Mouse (Mus musculus) adrenal gland, postnatal 0 days (tissue): ENCODE measurements around the gene Krt87. TPM values are rescaled to one million over a fixed set of nuclear protein-coding genes. Genes with fewer than 3 reads are reported as not detected.

Experiments
- polyA plus RNA-seq: library from polyadenylated mRNA; unstranded; fragments of >200 nt; fragmentation: Nextera tagmentation; extraction: Ambion mirVana; gene quantifications from 2 replicates; pipeline ENCODE4 v1.2.1, GENCODE M21; 2015

Gene Krt87
- polyA plus RNA-seq = not detected in 2 replicates

GRCm38 (mm10) chr15:101438555-101438954, at the start of gene Krt87:
Gene Krt87 (minus strand): TSS chr15:101438804.

DNA sequence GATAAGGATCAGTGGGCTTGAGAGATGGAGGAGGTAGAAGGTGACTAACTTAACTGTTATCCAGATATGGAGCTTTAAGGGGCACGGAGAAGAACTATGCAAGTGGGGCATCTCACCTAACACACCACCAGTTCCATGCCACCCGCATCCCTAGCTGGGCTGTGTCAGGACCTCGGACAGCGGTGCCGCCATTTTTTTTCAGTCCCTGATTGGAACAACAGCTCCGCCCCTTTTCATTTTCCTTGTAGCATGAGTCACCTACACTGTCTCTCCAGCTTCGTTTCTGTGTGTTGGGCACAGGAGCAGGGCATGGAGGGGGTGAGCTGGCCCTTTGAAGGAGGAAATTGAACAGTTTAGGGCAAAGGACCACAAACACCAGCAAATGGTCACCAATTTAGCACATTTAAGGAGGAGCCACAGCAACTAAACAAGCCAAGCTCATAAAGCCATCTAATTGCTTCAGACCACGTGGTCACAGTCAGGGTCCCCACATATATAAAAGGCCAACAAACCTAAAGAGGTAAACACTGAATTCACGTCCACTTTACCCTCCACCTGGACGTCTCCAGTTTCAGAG, 34.4 kb upstream of the Krt87 start, which contains the start of gene Krt86:
Krt86 (plus strand) TSS at position 527 of the 577 bp plus-strand sequence.

DNA sequence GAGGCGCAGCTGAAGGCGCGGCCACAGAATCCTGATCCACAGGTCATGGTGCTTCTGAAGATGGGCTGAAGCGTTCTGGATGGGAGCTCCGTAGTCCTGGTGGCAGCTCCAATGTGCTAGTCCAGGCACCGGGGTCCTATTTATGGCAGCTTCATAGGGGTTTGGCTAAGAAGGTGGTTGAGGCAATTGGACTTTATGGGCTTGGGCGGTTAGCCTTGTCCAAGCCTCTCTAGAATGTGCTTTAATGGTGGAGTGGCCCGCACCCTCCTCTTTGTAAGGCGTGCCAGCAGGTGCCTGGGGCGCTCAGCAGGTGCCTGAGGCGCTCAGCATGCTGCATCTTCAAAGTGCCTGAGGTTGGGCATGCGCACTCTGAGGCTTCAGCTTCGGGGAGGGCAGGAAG, 25.0 kb upstream of the Krt87 start, which contains the start of gene Krt81:
Krt81 (minus strand) TSS at position 101 of the 400 bp plus-strand sequence.

GRCm38 (mm10) chr15:101447444-101447843, 8.8 kb upstream of the Krt87 start, which contains the start of gene Krt88:
Gene Krt88 (plus strand): TSS chr15:101447744.

GRCm38 (mm10) chr15:101410775-101411174, 27.8 kb downstream of the Krt87 start, which contains the start of gene Krt7:
Gene Krt7 (plus strand): TSS chr15:101411043.

Other genes starting within 250 kb of the Krt87 start
- 8.4 and 9.1 TPM in 2 replicates for gene Grasp, start 214.6 kb downstream of the Krt87 start, polyA plus RNA-seq
- 15.7 and 19.6 TPM in 2 replicates for gene Nr4a1, start 184.5 kb downstream of the Krt87 start, polyA plus RNA-seq
- 78.4 and 85.0 TPM in 2 replicates for gene Atg101, start 154.5 kb downstream of the Krt87 start, polyA plus RNA-seq
- gene 6030408B16Rik, start 145.6 kb downstream of the Krt87 start, polyA plus RNA-seq = 7.3 and 18.0 TPM in 2 replicates
- 0.51 and 0.54 TPM in 2 replicates for gene Krt80, start 68.6 kb downstream of the Krt87 start, polyA plus RNA-seq
- gene Krt7, start 27.8 kb downstream of the Krt87 start, polyA plus RNA-seq = 16.2 and 18.6 TPM in 2 replicates
- not detected in 2 replicates for gene Krt88, start 8.9 kb upstream of the Krt87 start, polyA plus RNA-seq
- not detected in 2 replicates for gene Krt81, start 24.9 kb upstream of the Krt87 start, polyA plus RNA-seq
- gene Krt86, start 34.7 kb upstream of the Krt87 start, polyA plus RNA-seq = 0.14 TPM in 1 of 2 replicates, not detected in the other
- not detected in 2 replicates for gene Krt83, start 52.7 kb upstream of the Krt87 start, polyA plus RNA-seq
- not detected in 2 replicates for gene Gm49425, start 78.5 kb upstream of the Krt87 start, polyA plus RNA-seq
- gene Krt84, start 94.0 kb upstream of the Krt87 start, polyA plus RNA-seq = not detected in 2 replicates
- not detected in 2 replicates for gene Krt82, start 111.9 kb upstream of the Krt87 start, polyA plus RNA-seq
- 0.90 and 2.8 TPM in 2 replicates for gene Krt90, start 124.1 kb upstream of the Krt87 start, polyA plus RNA-seq
- not detected in 2 replicates for gene Krt75, start 135.1 kb upstream of the Krt87 start, polyA plus RNA-seq
- not detected in 2 replicates for gene Gm5414, start 189.4 kb upstream of the Krt87 start, polyA plus RNA-seq
- not detected in 2 replicates for gene Gm5478, start 208.6 kb upstream of the Krt87 start, polyA plus RNA-seq
- gene Krt6b, start 241.5 kb upstream of the Krt87 start, polyA plus RNA-seq = 0.16 TPM in 1 of 2 replicates, not detected in the other